Mouse (Mus musculus) common myeloid progenitor, adult 5-6 weeks (primary cell): ENCODE results near the gene Timp2. TPM values are rescaled to one million over a fixed set of nuclear protein-coding genes. Genes with fewer than 3 reads are reported as not detected.
A peak's percentile ranks its signal among the peaks of the same experiment; 100 is the strongest.

ENCODE experiments used
- ATAC-seq: replicated peaks from 2 replicates; pipeline ENCODE4 v1.8.0; 2016; ENCODE audit warnings: low read depth, mild to moderate bottlenecking, moderate TSS enrichment, inconsistent platforms; ENCODE audit not compliant: poor library complexity, severe bottlenecking
- total RNA-seq: library from RNA; stranded (forward); fragments of 200-1000, 187-1606 nt; gene quantifications from 2 replicates; pipeline ENCODE4 v1.2.3, GENCODE M21; 2017

Timp2 gene
- total RNA-seq, 1 experiment from 2014 or later = 8.9 TPM

DNA sequence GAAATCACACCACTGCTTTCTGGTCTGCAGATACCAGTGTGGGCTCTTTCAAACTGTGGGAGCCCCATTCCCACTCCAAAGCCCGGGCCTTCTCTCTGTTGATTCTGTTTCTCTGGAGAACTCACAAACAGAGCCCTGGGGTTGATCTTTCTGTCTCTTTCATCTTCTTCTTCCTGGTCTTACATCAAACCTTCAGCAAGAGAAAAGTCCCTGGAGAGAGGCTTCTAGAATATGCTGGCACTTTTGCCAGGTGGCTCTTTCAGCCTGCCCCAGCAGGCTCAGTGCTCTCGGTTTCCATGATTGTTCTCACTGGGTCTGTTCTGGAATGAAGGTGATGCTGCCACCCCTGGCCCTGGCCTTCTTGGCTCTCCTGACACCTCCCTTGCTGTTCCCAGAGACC is 11.9 kb downstream of the Timp2 start:
- ATAC-seq = no peak

DNA sequence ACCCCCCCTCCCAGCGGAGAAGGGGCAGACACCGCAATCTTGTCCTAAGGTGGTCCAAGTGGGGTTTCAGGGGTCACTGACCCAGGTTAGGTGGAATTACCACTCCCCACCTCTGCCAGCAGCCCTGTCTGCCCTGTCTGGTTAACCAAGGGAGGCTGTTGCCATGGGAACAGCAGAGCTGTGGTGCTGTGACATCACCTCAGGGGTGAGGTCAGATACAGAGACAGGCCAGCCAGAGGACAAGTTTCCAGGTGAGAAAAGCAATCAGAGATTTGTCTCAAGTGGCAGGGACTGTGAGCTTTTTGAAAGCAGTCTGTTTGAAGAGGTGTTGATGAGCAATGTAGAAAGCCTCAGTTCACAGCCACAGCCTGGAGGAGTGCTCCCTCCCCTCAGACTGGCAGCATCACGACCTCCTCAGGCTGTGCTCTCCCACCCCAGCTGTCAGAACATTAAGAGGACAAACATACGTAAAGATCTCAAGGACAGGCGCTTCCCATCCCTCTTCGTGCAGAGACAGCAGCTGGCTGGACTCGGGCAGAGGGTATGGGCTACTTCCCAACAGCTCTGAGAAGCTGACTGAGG is 13.0 kb downstream of the Timp2 start, which contains the start of gene Cep295nl:
Cep295nl (minus strand) TSS at position 101 of the 582 bp plus-strand sequence.
- ATAC-seq = no peak

DNA sequence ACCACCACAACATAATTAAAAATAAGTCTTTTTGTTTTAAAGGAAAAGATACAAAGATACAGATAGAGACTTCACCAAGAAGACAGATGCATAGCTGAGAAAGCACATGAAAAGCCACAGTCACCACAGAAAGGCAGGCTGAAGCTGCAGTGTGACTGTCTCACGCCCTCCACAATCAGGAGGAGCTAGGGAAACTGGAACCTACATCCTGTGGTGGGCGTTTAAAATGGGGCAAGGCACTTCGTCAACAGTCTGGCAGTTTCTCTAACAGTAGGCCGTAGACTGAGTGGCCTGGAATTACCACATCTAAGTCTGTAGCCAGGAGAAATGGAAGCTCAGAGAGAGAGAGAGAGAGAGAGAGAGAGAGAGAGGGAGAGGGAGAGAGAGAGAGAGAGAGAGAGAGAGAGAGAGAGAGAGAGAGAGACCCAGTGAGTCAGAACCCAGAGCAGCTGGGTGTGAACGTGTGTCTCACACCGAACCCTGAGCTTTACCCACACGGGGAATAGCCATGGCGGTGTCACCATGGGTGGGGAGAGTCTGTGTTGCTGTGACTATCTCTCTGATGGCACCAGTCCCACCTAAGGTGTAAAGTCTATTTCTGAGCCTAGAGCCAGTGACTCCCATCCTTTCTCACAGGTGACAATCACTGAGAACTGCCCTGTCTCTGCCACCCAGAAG is 17.9 kb downstream of the Timp2 start:
- peak; percentile 81 for ATAC-seq

DNA sequence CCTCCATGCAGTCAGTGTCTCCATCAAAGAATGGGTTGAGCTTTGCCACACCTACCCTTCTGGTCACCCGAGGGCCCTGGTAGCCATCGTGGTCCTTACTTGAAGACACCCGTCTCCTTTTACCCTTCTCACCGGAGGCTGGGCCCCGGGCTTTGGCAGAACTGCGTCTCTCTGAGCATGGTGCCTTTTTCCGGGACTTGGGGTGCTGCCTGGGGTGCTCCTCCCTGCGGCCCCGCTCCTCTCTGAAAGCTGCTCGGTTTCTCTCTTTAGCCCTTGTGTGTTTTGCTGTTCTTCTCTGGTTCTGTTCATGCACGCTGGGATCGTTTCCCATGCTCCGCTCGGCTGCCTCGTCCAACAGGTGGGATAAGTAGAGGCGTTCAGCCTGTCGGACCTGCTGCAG is 22.1 kb downstream of the Timp2 start:
- no peak for ATAC-seq

DNA sequence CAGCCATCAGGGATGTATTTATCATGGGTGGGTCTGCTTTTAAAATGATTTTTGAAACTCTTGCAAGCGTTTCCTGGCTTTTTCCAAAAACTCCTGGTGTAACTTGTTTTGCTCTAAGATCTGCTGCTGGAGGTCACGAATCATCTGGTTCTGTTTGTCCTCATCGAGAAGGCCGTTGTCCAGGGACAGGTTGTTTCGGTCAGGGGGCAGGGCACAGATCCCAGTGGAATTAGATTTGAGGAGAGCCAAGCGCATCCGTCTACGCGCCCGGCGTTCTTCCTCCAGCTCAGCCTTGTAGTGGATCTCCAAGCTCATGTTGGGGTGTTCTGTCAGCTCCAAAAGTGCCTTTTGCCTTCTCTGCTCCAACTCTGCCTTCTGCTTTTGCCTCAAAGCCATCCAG is 23.2 kb downstream of the Timp2 start:
- ATAC-seq = no peak

DNA sequence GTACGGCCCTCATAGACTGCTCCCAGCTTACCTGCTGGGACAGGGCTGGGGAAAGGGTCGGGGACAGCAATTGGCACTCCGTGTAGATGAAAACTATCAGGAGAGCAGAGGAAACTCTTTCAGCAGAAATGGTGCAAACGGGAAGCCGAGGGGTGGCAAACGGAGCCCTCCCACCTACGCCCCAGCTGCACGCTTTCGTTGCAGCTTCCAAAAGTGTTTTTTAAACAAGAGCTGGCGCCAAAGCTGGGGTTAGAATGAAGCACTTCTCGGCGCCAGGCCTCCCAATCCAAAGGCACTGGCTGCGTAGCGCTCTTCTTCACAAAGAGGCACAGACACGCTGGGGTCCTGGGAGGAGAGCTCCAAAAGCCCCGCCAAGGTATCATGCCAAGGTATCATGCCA is 24.8 kb downstream of the Timp2 start:
- ATAC-seq = no peak

DNA sequence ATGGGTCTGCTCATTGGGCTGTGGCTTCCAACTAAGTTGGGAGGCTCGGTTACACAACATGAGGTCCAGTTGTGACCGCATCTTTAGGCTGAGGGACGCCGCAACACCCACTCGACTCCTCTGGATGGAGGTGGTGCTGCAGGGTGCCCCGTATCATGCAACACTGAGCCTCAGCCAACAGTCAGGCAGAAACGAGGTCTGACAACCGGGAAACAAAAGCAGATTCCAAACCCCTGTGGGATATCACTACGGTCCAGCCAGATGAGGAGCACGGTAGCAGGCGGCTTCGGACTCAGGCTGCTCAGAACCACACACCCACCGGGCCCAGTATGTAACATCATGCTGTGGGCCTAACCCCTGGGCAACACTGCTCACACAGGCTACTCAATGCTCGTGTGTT is 25.2 kb downstream of the Timp2 start:
- ATAC-seq = no peak

DNA sequence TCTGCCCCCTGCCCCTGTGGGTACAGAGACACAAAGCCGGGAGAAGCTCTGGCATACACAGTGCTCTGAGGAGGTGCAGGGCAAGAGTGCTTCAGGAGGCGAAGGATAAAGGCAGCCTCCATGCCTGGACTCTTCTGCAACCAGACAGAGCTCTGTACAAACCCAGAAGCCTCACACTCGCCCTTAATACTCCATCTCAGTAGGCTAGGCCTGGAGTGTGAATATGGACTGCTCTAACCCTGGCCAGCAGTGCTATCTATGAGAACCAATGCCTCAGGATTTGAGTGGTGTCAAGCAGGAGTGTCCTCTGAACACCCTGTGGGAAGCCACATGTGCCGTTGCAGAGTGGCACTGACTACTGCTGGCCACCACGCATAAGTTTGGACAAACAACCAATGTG is 26.6 kb downstream of the Timp2 start:
- no peak for ATAC-seq

DNA sequence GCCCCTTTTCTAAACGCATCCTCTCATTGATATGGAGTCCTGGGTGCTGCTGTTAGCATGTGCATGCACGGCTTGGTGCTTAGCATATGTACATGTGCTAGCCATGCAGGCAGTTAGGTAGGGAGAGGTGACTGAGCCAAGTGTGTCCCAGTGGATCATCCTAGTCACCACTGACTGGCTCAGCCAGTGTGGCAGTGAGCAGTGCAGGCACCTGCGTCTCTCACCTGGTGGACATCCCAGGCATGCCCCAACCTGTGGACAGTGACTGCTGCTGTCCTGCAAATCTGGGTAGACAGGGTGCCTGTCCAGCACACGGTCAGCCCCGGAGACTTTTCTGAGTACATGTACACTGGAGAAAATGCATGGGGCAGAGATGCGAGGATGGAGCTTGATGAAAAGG is 27.0 kb downstream of the Timp2 start:
- ATAC-seq = no peak

DNA sequence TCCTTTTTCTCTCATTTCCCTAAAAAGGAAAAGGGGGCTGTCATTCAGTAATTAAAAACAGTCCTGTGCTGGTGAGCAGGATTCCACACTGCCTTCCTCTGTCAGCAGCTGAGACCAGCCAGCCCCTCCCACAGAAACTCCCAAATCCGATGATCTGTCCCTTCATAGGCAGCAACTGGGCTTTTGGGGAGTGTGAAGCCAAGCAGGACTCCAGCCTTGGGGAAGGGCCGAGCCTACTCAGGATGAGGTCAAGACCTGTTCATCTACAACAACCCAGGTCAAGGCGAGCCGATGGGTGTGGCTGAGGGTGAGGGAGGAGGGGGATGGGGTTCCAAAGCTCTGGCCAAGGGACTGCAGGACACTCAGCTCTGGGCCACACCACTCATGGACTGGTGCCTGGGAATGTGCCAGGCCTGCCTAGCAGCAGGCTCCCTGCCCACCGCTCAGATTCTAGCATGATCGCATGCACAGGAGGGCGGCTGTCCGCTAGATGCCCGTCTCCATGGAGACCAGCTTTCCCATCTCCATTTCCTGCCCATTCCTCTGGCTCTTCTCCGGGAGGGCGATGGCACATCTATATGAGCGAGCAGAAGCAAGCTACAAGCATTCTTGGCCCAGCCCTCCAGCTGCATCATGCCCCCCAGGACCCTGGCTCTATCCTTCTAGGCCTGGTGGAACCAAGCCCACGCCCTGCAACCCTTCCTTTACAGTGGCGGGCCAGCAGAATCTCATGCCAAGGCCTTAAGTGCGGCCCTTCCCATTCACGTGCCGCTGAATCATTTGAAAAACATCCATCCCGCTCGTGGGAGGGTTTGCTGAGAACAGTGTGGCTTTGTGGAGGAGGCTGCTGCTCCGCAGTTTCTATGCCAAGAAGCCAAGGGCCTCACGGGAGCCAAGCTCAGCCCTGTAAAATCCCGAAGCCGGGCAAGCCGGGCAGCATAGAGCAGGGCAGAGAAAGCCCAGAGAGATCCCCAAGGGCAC is 28.3 kb downstream of the Timp2 start:
- ATAC-seq = no peak

DNA sequence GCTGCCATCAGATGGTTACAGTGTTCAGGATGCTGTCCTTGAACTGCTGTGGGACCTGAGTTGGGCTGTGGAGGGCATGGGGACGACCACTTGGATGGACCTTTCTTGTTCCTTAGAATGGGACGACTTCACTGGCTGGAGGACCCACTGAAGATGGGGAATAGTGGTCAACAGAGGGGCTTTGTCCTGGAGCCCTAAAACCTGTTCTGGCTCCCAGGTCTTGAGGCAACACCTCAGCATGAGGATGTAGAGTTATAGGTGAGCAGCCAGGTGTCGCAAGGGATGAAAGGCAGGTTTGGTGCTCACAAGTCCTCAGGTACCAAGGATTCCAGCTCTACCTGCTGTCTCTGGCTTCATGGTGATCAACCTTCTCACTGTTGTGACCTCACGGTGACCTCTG is 29.0 kb downstream of the Timp2 start:
- no peak for ATAC-seq

DNA sequence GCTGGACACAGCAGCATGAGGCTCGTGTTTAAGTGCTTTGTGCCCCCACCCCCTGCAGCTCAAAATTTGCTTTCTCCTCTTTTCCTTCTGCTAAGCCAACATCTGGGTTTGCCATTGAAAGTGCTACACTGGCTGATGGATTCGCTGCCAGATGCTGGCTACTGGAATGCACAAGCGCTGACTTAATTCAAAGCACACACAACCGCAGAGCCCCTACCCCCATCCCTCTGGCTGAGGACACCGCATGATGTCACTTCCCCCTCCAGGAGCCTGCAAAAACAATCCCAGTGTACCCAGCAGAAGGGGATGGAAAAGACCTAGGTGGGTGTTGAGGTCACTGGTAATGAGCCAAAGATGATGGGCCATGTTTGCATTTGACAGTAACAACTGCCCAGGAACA is 31.0 kb downstream of the Timp2 start:
- no peak for ATAC-seq

DNA sequence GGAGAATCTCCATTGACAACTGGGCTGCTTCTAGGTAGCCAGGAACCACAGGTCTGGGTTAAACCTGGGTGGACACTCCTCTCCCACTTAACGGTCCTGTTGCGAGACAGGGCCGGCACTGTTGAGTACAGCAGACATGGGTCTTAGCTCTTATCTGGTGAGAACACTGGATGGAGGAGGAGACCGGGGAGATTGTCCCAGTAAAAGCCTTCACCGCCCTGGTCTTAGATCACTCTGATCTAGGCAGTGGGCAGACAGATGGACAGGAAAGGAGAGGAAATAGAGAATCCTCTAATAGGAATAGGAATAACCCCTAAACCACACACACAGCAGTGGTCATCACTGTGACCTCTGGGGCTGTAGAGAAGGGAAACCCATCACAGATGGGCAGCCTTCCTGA is 31.6 kb downstream of the Timp2 start:
- no peak for ATAC-seq

DNA sequence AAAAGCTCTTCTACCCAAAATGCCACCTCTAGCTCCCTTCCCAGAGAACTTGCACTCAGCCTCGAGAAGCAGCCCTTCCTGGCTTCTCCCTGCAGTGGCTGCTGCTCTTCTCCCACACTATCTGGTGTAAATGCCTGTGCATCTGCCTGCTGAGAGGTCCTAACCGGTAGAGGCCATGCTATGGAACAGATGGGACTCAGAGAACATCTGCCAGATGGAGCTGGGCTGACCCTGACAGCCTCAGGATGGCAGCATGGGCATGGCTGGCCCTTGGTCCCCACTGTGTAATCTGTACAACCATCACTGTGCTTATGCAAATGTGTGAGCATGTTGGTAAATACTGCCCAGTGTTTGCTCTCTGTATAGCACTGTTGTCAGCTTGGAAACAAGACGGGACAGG is 32.9 kb downstream of the Timp2 start:
- ATAC-seq = no peak

DNA sequence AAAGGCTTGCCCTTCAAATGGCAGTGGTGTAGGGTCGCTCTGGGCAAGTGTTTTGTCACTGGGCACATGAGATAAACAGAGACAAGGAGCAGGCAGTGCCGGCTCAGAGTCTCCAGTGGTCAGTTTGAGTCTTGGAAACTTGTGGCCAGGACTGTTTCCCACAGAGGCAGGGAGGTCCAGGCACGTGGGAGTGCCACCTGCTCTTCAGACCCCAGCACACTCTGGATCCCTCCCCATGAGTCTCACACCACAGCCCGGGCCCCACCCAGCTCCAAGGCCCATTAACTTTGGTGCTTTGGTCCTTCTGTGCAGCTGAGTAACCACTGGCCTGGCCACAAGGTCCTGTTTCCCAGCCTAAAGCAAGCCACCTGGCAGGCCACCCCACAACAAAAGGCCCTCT is 33.6 kb downstream of the Timp2 start:
- no peak for ATAC-seq

DNA sequence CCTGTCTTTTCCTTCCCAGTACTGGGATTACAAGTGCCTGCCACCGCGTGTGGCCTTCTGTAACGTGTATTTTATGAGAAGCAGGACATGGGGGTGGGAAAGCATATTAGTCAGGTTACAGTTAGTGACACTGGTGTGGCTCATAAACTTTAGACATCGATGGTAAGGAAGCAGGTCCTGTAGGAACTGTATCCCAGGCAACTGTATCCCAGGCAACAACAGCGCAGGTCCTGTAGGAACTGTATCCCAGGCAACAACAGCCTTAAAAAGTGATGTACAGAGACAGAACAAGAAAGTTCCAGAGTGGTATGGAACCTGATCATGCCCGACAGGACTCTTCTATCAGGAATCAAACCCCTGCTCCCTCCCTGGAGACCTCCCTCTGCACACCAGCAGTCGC is 34.0 kb downstream of the Timp2 start:
- ATAC-seq = no peak

DNA sequence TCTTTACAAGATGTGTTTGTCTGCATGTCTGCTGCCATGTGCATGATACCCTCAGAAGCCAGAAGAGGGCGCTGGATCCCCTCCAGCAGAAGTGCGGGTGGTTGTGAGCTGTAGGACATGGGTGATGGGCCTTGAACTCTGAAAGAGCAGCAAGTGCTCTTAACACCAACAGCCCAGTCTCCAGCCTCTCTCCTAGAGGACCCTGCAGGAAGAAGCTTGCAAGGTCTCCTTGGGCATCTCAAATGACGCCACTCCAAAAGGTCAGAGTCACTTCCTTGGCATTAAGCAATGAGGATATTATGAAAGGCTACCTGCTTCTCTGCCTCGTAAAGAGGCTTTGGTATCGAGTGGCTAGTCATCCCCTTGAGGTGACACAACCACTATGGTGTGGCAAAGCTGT is 36.9 kb downstream of the Timp2 start:
- peak; percentile 55; the same call in 1 of the 2 replicates for ATAC-seq

DNA sequence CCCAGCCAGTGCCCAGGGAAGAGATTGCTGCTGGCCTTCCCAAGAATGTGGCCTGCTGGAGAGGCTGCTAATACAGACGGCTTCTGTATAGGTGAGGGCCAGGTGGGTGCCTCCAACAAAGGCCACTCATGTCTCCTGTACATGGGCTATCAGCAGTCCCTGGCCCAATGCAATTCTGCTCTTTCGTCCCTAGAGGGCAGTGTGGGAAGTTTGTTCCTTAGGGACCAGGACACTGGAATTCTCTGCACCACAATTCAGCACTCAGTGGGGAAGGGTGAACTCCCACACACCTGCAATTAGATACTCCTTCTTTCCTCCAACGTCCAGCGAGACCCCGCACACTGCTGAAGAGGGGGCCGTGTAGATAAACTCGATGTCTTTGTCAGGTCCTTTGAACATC is 38.4 kb downstream of the Timp2 start:
- peak; percentile 76 for ATAC-seq

DNA sequence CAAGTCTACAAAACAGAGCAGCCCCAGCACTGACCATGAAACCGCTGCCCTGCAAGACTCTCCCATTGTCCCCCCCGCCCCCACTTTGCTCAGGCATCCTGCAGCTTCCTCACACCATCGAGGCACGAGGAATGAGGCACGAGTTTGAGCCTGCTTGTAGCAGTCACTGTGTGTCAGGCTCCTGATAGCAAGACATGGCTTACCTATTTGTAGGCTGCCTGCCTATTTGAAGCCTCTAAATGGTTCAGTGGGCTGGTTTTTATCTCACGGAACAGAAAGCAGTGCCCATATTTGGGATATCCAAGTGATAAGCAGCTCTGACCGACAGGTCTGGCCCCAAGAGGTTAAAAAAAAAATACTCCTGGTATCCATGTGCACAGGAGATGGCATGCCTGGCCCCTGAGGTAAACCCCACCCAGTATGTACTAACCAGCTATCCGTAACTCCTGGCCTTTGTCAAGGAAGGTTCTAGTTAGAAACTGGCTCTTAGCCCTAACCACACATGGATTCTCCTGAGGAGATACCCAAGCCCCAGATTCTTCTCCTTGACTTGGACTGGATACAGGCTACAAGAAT is 39.2 kb downstream of the Timp2 start:
- ATAC-seq = no peak

DNA sequence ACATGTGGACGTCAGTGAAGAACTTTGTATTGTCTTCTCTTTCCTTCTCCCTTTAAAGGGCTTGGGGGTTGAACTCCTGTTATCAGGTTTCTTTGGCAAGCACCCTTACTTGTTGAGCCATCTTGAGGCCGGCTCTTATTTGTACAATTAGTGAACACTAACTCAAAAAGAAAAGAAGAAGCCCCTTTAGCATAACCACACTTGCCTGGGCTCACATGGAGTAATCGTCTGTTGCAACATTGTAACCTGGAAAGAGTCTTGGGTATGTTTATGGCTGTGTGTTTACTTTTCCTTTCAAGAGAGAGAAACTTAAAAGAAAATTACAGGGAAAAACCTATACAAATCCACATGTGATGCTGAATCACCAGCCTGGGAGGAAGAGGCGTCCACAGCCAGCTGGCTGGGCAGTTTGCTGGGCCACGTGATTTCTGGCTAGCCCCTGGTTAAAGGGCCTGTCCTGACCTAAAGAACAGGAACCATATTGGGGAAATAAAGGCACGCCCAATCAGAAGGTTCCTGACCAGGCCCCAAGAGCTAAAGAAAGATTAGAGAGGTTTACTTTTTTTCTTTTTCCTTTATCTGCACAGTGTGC is 43.3 kb downstream of the Timp2 start:
- ATAC-seq = no peak
